Mouse (Mus musculus): ENCODE measurements around the gene Katnb1. TPM values are rescaled to one million over a fixed set of nuclear protein-coding genes. Genes with fewer than 3 reads are reported as not detected.

Katnb1 gene
- polyA plus RNA-seq, 1 experiment from 2014 or later: 11.6 TPM

- Histone ChIP-seq H3K4me3 (ENCODE audit: low read depth, low read length) (peak overlapping the region; percentile 26), H3K27me3 (ENCODE audit: control insufficient read depth, insufficient read depth, low read length) (peaks cover 2% of the 10 kb centered on the region; the same call in 1 of the 2 replicates), H3K27ac (replicated peaks) (peak overlapping the region; percentile 45), H3K9me3 (ENCODE audit: control insufficient read depth, low read length) (no peaks in the 10 kb centered on the region), H3K4me1 (replicated peaks; ENCODE audit: control insufficient read depth, insufficient read depth) (peaks cover 14% of the 10 kb centered on the region), H3K4me2 (replicated peaks; ENCODE audit: low read depth) (peak overlapping the region; percentile 56), H3K9ac (ENCODE audit: low read length) (peak overlapping the region; percentile 35; the same call in 1 of the 2 replicates), H3K36me3 (ENCODE audit: control insufficient read depth, insufficient read depth, low read length) (no peaks in the 10 kb centered on the region; the same call in 1 of the 2 replicates)
- DNase-seq (ENCODE audit: low spot score) (peak; percentile 41), ATAC-seq (ENCODE audit: low FRiP score, low TSS enrichment) (no peak)
- 21% methylated on average over 6 of the region's 6 CpGs for WGBS
- TF ChIP-seq CTCF (IDR thresholded peaks at IDR 0.05; ENCODE audit: low read depth) (no peak), EP300 (optimal IDR thresholded peaks at IDR 0.05) (no peak)
Measured at GRCm38 (mm10) chr8:95138341-95139050, 57.5 kb downstream of the Katnb1 start.

- no peak for ATAC-seq (ENCODE audit: low FRiP score, low TSS enrichment)
- no peak for TF ChIP-seq CTCF (IDR thresholded peaks at IDR 0.05; ENCODE audit: low read depth)
- TF ChIP-seq EP300 (optimal IDR thresholded peaks at IDR 0.05): no peak
- H3K4me1 ChIP-seq (replicated peaks; ENCODE audit: control insufficient read depth, insufficient read depth): peaks cover 14% of the 10 kb centered on the region
- peaks cover 2% of the 10 kb centered on the region; the same call in 1 of the 2 replicates for H3K27me3 ChIP-seq (ENCODE audit: control insufficient read depth, insufficient read depth, low read length)
- no peaks in the 10 kb centered on the region for H3K9me3 ChIP-seq (ENCODE audit: control insufficient read depth, low read length)
- DNase-seq (ENCODE audit: low spot score): no peak
- H3K36me3 ChIP-seq (ENCODE audit: control insufficient read depth, insufficient read depth, low read length): no peaks in the 10 kb centered on the region; the same call in 1 of the 2 replicates
- H3K4me2 ChIP-seq (replicated peaks; ENCODE audit: low read depth): no peak overlapping the region
- no peak overlapping the region for H3K4me3 ChIP-seq (ENCODE audit: low read depth, low read length)
- WGBS: 33% methylated on average over 1 of the region's 1 CpGs
- H3K9ac ChIP-seq (ENCODE audit: low read length): no peak overlapping the region
- H3K27ac ChIP-seq (replicated peaks): no peak overlapping the region
Measured at GRCm38 (mm10) chr8:95139051-95139365, 58.0 kb downstream of the Katnb1 start.

- H3K9ac ChIP-seq (ENCODE audit: low read length): no peak overlapping the region
Measured at GRCm38 (mm10) chr8:95140555-95140954, 59.6 kb downstream of the Katnb1 start.

GRCm38 (mm10) chr8:95141026-95141425 lies 60.0 kb downstream of the Katnb1 start:
- Histone ChIP-seq H3K4me2 (replicated peaks; ENCODE audit: low read depth) (peak overlapping the region; percentile 98; the same call in 1 of the 2 replicates), H3K27ac (replicated peaks) (no peak overlapping the region; the same call in 1 of the 2 replicates), H3K27me3 (ENCODE audit: control insufficient read depth, insufficient read depth, low read length) (peaks cover 2% of the 10 kb centered on the region; the same call in 1 of the 2 replicates), H3K36me3 (ENCODE audit: control insufficient read depth, insufficient read depth, low read length) (no peaks in the 10 kb centered on the region), H3K4me1 (replicated peaks; ENCODE audit: control insufficient read depth, insufficient read depth) (peaks cover 14% of the 10 kb centered on the region), H3K9me3 (ENCODE audit: control insufficient read depth, low read length) (no peaks in the 10 kb centered on the region), H3K4me3 (ENCODE audit: low read depth, low read length) (no peak overlapping the region), H3K9ac (ENCODE audit: low read length) (no peak overlapping the region)
- WGBS: 63% methylated on average over 1 of the region's 1 CpGs
- no peak for TF ChIP-seq CTCF (IDR thresholded peaks at IDR 0.05; ENCODE audit: low read depth)
- no peak for TF ChIP-seq EP300 (optimal IDR thresholded peaks at IDR 0.05)
- no peak for DNase-seq (ENCODE audit: low spot score)
- no peak for ATAC-seq (ENCODE audit: low FRiP score, low TSS enrichment)

More at GRCm38 (mm10) chr8:95140555-95140954, 59.6 kb downstream of the Katnb1 start:
- ATAC-seq (ENCODE audit: low FRiP score, low TSS enrichment) (no peak), DNase-seq (ENCODE audit: low spot score) (no peak)
- 56% methylated on average over 5 of the region's 5 CpGs for WGBS
- Histone ChIP-seq H3K27me3 (ENCODE audit: control insufficient read depth, insufficient read depth, low read length) (peaks cover 2% of the 10 kb centered on the region; the same call in 1 of the 2 replicates), H3K9me3 (ENCODE audit: control insufficient read depth, low read length) (no peaks in the 10 kb centered on the region), H3K4me2 (replicated peaks; ENCODE audit: low read depth) (peak overlapping the region; percentile 1; the same call in 1 of the 2 replicates), H3K4me3 (ENCODE audit: low read depth, low read length) (no peak overlapping the region), H3K36me3 (ENCODE audit: control insufficient read depth, insufficient read depth, low read length) (no peaks in the 10 kb centered on the region), H3K4me1 (replicated peaks; ENCODE audit: control insufficient read depth, insufficient read depth) (peaks cover 14% of the 10 kb centered on the region), H3K27ac (replicated peaks) (0 out of 2 replicates have a peak overlapping the region, but pooled peaks have one; percentile 8)
- TF ChIP-seq EP300 (optimal IDR thresholded peaks at IDR 0.05) (no peak), CTCF (IDR thresholded peaks at IDR 0.05; ENCODE audit: low read depth) (no peak)

- Histone ChIP-seq H3K9me3 (ENCODE audit: control insufficient read depth, low read length) (no peaks in the 10 kb centered on the region), H3K4me3 (ENCODE audit: low read depth, low read length) (peak overlapping the region; percentile 66), H3K27ac (replicated peaks) (peak overlapping the region; percentile 89), H3K27me3 (ENCODE audit: control insufficient read depth, insufficient read depth, low read length) (peaks cover 2% of the 10 kb centered on the region; the same call in 1 of the 2 replicates), H3K4me1 (replicated peaks; ENCODE audit: control insufficient read depth, insufficient read depth) (peaks cover 14% of the 10 kb centered on the region), H3K36me3 (ENCODE audit: control insufficient read depth, insufficient read depth, low read length) (no peaks in the 10 kb centered on the region), H3K9ac (ENCODE audit: low read length) (peak overlapping the region; percentile 80), H3K4me2 (replicated peaks; ENCODE audit: low read depth) (peak overlapping the region; percentile 98)
- no peak for TF ChIP-seq EP300 (optimal IDR thresholded peaks at IDR 0.05)
- no peak for TF ChIP-seq CTCF (IDR thresholded peaks at IDR 0.05; ENCODE audit: low read depth)
- no peak for ATAC-seq (ENCODE audit: low FRiP score, low TSS enrichment)
- whole genome bisulfite sequencing: 2% methylated on average over 6 of the region's 6 CpGs
- peak; percentile 15 for DNase-seq (ENCODE audit: low spot score)
Measured at GRCm38 (mm10) chr8:95141469-95142074, 60.6 kb downstream of the Katnb1 start.
